Mouse (Mus musculus) forebrain, embryonic 16.5 days (tissue): Measurements from ENCODE around the gene Unk. TPM values are rescaled to one million over a fixed set of nuclear protein-coding genes. Genes with fewer than 3 reads are reported as not detected.

Experiments
- ATAC-seq: fragments of 200-750 bp; cut with Nextera tagmentation; 2 replicates; pipeline ENCODE4 v1.8.0; 2017; ENCODE audit warnings: mild to moderate bottlenecking, moderate library complexity
- H3K27ac ChIP-seq: fragments of 300-500 bp; sonication (generic); 2 replicates; pipeline ENCODE4 v1.5.1; 2014; ENCODE audit warnings: low read length, control low read depth
- H3K27me3 ChIP-seq: fragments of 300-500 bp; sonication (generic); replicated peaks from 2 replicates; pipeline ENCODE4 v1.6.1; 2014; ENCODE audit warnings: low read length; ENCODE audit not compliant: control insufficient read depth, insufficient read depth
- H3K36me3 ChIP-seq: fragments of 300-500 bp; sonication (generic); 2 replicates; pipeline ENCODE4 v1.6.1; 2014; ENCODE audit not compliant: control insufficient read depth, insufficient read depth
- H3K4me1 ChIP-seq: fragments of 300-500 bp; sonication (generic); replicated peaks from 2 replicates; pipeline ENCODE4 v1.6.1; 2014; ENCODE audit warnings: low read length; ENCODE audit not compliant: control insufficient read depth, insufficient read depth
- H3K4me2 ChIP-seq: fragments of 300-500 bp; sonication (generic); 2 replicates; pipeline ENCODE4 v1.6.1; 2014; ENCODE audit warnings: mild to moderate bottlenecking, low read length, control low read depth
- H3K4me3 ChIP-seq: fragments of 300-500 bp; sonication (generic); replicated peaks from 2 replicates; pipeline ENCODE4 v1.5.1; 2014; ENCODE audit warnings: mild to moderate bottlenecking, low read length, control low read depth
- H3K9ac ChIP-seq: fragments of 300-500 bp; sonication (generic); replicated peaks from 2 replicates; pipeline ENCODE4 v1.6.1; 2014; ENCODE audit warnings: low read depth, low read length, control low read depth
- H3K9me3 ChIP-seq: fragments of 300-500 bp; sonication (generic); 2 replicates; pipeline ENCODE4 v1.6.1; 2016; ENCODE audit warnings: low read length; ENCODE audit not compliant: control insufficient read depth
- WGBS: fragments of 180-500 bp; shearing (Covaris S2); extraction: QIAGEN DNeasy Blood & Tissue Kit; methylation state at CpG from one replicate; pipeline ENCODE4 v1.1.7; 2014; 5-methylcytosine and 5-hydroxymethylcytosine counted together
- polyA plus RNA-seq: library from polyadenylated mRNA; unstranded; fragments of >200 nt; fragmentation: Nextera tagmentation; extraction: Ambion mirVana; gene quantifications from 2 replicates; pipeline ENCODE4 v1.2.1, GENCODE M21; 2015

The Unk gene
- polyA plus RNA-seq, 1 experiment from 2014 or later: 42.1 TPM

- 11% methylated on average over 16 of the region's 16 CpGs for WGBS
- no peak overlapping the region; the same call in 1 of the 2 replicates for H3K27ac ChIP-seq
- ATAC-seq: peak; percentile 57; the same call in 1 of the 2 replicates
Measured at GRCm38 (mm10) chr11:116078221-116078620, 48.1 kb downstream of the Unk start.

GRCm38 (mm10) chr11:116078676-116079320 lies 48.7 kb downstream of the Unk start:
- 40% methylated on average over 10 of the region's 10 CpGs for WGBS
- no peak for ATAC-seq
- Histone ChIP-seq H3K9me3 (no peaks in the 10 kb centered on the region), H3K36me3 (peaks cover 23% of the 10 kb centered on the region), H3K9ac (no peak overlapping the region), H3K4me1 (peaks cover 5% of the 10 kb centered on the region), H3K4me3 (no peak overlapping the region), H3K4me2 (no peak overlapping the region), H3K27ac (no peak overlapping the region), H3K27me3 (no peaks in the 10 kb centered on the region)

More at GRCm38 (mm10) chr11:116078221-116078620, 48.1 kb downstream of the Unk start:
- Histone ChIP-seq H3K36me3 (peaks cover 23% of the 10 kb centered on the region), H3K9me3 (no peaks in the 10 kb centered on the region), H3K27me3 (no peaks in the 10 kb centered on the region), H3K4me3 (peak overlapping the region; percentile 15; the same call in 1 of the 2 replicates), H3K4me1 (peaks cover 5% of the 10 kb centered on the region), H3K4me2 (peak overlapping the region; percentile 35), H3K9ac (peak overlapping the region; percentile 40; the same call in 1 of the 2 replicates)

GRCm38 (mm10) chr11:116079511-116079910 lies 49.4 kb downstream of the Unk start:
- WGBS: 80% methylated on average over 10 of the region's 10 CpGs
- peaks cover 23% of the 10 kb centered on the region for H3K36me3 ChIP-seq
- H3K27ac ChIP-seq: no peak overlapping the region
- no peak for ATAC-seq
- H3K9ac ChIP-seq: no peak overlapping the region
- H3K4me2 ChIP-seq: no peak overlapping the region
- H3K27me3 ChIP-seq: no peaks in the 10 kb centered on the region
- no peak overlapping the region for H3K4me3 ChIP-seq
- H3K9me3 ChIP-seq: no peaks in the 10 kb centered on the region
- peaks cover 5% of the 10 kb centered on the region for H3K4me1 ChIP-seq

GRCm38 (mm10) chr11:116081081-116081480 lies 51.0 kb downstream of the Unk start:
- H3K4me1 ChIP-seq: peaks cover 13% of the 10 kb centered on the region
- no peak for ATAC-seq
- 66% methylated on average over 6 of the region's 6 CpGs for WGBS
- no peaks in the 10 kb centered on the region for H3K9me3 ChIP-seq
- no peak overlapping the region for H3K4me3 ChIP-seq
- no peaks in the 10 kb centered on the region for H3K27me3 ChIP-seq
- H3K9ac ChIP-seq: no peak overlapping the region
- H3K27ac ChIP-seq: no peak overlapping the region
- no peak overlapping the region for H3K4me2 ChIP-seq
- H3K36me3 ChIP-seq: peaks cover 23% of the 10 kb centered on the region

GRCm38 (mm10) chr11:116083096-116083672 lies 53.1 kb downstream of the Unk start:
- Histone ChIP-seq H3K27ac (no peak overlapping the region), H3K4me2 (no peak overlapping the region), H3K4me3 (no peak overlapping the region), H3K36me3 (peaks cover 23% of the 10 kb centered on the region), H3K27me3 (no peaks in the 10 kb centered on the region), H3K4me1 (peaks cover 19% of the 10 kb centered on the region), H3K9ac (no peak overlapping the region), H3K9me3 (no peaks in the 10 kb centered on the region)
- 92% methylated on average over 14 of the region's 14 CpGs for WGBS
- no peak for ATAC-seq

- Histone ChIP-seq H3K36me3 (peaks cover 21% of the 10 kb centered on the region), H3K27ac (no peak overlapping the region), H3K4me1 (peaks cover 17% of the 10 kb centered on the region), H3K4me3 (no peak overlapping the region), H3K9ac (no peak overlapping the region), H3K9me3 (no peaks in the 10 kb centered on the region), H3K4me2 (no peak overlapping the region), H3K27me3 (no peaks in the 10 kb centered on the region)
- WGBS: 98% methylated on average over 6 of the region's 6 CpGs
- ATAC-seq: no peak
Measured at GRCm38 (mm10) chr11:116084166-116084565, 54.0 kb downstream of the Unk start.

- WGBS: 4% methylated on average over 37 of the region's 43 CpGs
- Histone ChIP-seq H3K4me2 (peak within 1 kb of the TSS; percentile 74), H3K9me3 (no peaks in the 10 kb centered on the region), H3K4me1 (peaks cover 17% of the 10 kb centered on the region), H3K9ac (peak within 1 kb of the TSS; percentile 52), H3K36me3 (peaks cover 6% of the 10 kb centered on the region), H3K27me3 (no peaks in the 10 kb centered on the region), H3K4me3 (peak within 1 kb of the TSS; percentile 67), H3K27ac (peak within 1 kb of the TSS; percentile 77)
- ATAC-seq: peak; percentile 97
Measured at GRCm38 (mm10) chr11:116086258-116087193, 56.4 kb downstream of the Unk start, which contains the start of gene Wbp2. Gene Wbp2, minus strand, starts transcription at chr11:116086995.

- peak overlapping the region; percentile 52 for H3K9ac ChIP-seq
- peaks cover 17% of the 10 kb centered on the region for H3K4me1 ChIP-seq
- peak overlapping the region; percentile 71 for H3K27ac ChIP-seq
- H3K27me3 ChIP-seq: no peaks in the 10 kb centered on the region
- H3K9me3 ChIP-seq: no peaks in the 10 kb centered on the region
- WGBS: 4% methylated on average over 31 of the region's 31 CpGs
- peak; percentile 80 for ATAC-seq
- H3K4me2 ChIP-seq: peak overlapping the region; percentile 74
- H3K36me3 ChIP-seq: peaks cover 2% of the 10 kb centered on the region
- H3K4me3 ChIP-seq: peak overlapping the region; percentile 67
Measured at GRCm38 (mm10) chr11:116087194-116088130, 57.3 kb downstream of the Unk start.
